Mouse (Mus musculus) embryonic facial prominence, embryonic 14.5 days (tissue): ENCODE measurements around the gene Tubd1. TPM values are rescaled to one million over a fixed set of nuclear protein-coding genes. Genes with fewer than 3 reads are reported as not detected.

Experiments used
- ATAC-seq: fragments of 200-750 bp; cut with Nextera tagmentation; 2 replicates; pipeline ENCODE4 v1.8.0; 2017; ENCODE audit warnings: low read depth, moderate number of reproducible peaks, moderate TSS enrichment
- DNase-seq: peaks from one replicate; pipeline ENCODE4 v3.0.0-alpha.2; 2015; ENCODE audit warnings: low spot score
- H3K27ac ChIP-seq: fragments of 300-500 bp; sonication (generic); replicated peaks from 2 replicates; pipeline ENCODE4 v1.5.1; 2014; ENCODE audit warnings: low read depth, mild to moderate bottlenecking, low read length, moderate library complexity
- H3K27me3 ChIP-seq: fragments of 300-500 bp; sonication (generic); replicated peaks from 2 replicates; pipeline ENCODE4 v1.6.1; 2014; ENCODE audit warnings: low read length; ENCODE audit not compliant: control insufficient read depth, insufficient read depth
- H3K36me3 ChIP-seq: fragments of 300-500 bp; sonication (generic); 2 replicates; pipeline ENCODE4 v1.6.1; 2014; ENCODE audit warnings: low read length, mixed read lengths; ENCODE audit not compliant: control insufficient read depth, insufficient read depth
- H3K4me1 ChIP-seq: fragments of 300-500 bp; sonication (generic); 2 replicates; pipeline ENCODE4 v1.6.1; 2014; ENCODE audit warnings: antibody characterized with exemption, low read length; ENCODE audit not compliant: control insufficient read depth, insufficient read depth
- H3K4me2 ChIP-seq: fragments of 300-500 bp; sonication (generic); 2 replicates; pipeline ENCODE4 v1.6.1; 2014; ENCODE audit warnings: low read depth, mild to moderate bottlenecking, low read length, moderate library complexity, mixed read lengths
- H3K4me3 ChIP-seq: fragments of 300-500 bp; sonication (generic); 2 replicates; pipeline ENCODE4 v1.5.1; 2014; ENCODE audit warnings: low read depth, mild to moderate bottlenecking, low read length
- H3K9ac ChIP-seq: fragments of 300-500 bp; sonication (generic); 2 replicates; pipeline ENCODE4 v1.6.1; 2014; ENCODE audit warnings: low read depth, mild to moderate bottlenecking, low read length, moderate library complexity, mixed read lengths
- H3K9me3 ChIP-seq: fragments of 300-500 bp; sonication (generic); 2 replicates; pipeline ENCODE4 v1.6.1; 2016; ENCODE audit warnings: low read length; ENCODE audit not compliant: control insufficient read depth
- WGBS: fragments of 180-500 bp; shearing (Covaris S2); extraction: QIAGEN DNeasy Blood & Tissue Kit; methylation state at CpG from one replicate; pipeline ENCODE4 v1.1.7; 2014; 5-methylcytosine and 5-hydroxymethylcytosine counted together
- polyA plus RNA-seq: library from polyadenylated mRNA; unstranded; fragments of >200 nt; fragmentation: Nextera tagmentation; extraction: Ambion mirVana; gene quantifications from 2 replicates; pipeline ENCODE4 v1.2.1, GENCODE M21; 2014

Gene Tubd1
- polyA plus RNA-seq, 1 experiment from 2014 or later = 10.8 TPM

DNA sequence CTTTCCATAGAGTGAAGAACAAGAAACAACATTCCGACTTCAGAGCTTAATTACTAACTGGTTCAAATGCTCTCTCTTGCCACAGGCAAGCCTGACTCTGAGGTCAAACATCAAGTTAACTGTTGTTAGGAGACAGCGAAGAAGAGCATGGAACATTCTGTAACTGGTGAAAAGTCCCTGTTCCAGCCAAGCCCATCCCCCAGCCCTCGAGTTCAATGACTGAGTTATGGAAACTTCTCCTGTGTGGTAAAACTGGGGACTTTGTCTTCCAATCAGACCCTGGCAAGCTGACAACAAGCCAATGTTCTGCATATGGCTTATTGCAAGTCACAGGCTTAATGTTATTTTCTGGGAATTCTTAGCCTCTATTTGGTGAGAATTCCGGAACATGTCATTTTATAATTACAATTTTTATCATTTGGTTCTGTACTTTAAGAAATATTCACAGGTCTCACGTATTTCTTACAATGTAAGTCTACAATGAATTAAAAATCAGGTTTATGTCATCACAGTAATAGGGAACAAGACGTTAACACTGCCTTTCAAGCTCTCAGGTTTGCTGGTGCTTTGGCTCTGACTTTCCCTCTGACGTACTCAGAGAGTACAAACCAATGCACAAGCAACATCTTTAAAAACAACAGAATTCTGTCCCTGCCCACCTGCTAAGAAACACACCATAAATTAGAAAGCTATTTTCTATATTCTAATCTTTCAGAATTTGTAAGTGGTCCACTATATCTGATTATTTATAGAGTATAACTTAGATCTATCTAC lies 51.6 kb downstream of the Tubd1 start:
- H3K4me3 ChIP-seq = no peak overlapping the region
- H3K9me3 ChIP-seq = no peaks in the 10 kb centered on the region
- H3K27me3 ChIP-seq = no peaks in the 10 kb centered on the region
- ATAC-seq = no peak
- H3K27ac ChIP-seq = peak overlapping the region; percentile 65; the same call in 1 of the 2 replicates
- H3K4me2 ChIP-seq = no peak overlapping the region
- no peak overlapping the region for H3K9ac ChIP-seq
- H3K36me3 ChIP-seq = no peaks in the 10 kb centered on the region
- H3K4me1 ChIP-seq = no peaks in the 10 kb centered on the region
- WGBS = 53% methylated on average over 7 of the region's 7 CpGs
- peak; percentile 74 for DNase-seq

DNA sequence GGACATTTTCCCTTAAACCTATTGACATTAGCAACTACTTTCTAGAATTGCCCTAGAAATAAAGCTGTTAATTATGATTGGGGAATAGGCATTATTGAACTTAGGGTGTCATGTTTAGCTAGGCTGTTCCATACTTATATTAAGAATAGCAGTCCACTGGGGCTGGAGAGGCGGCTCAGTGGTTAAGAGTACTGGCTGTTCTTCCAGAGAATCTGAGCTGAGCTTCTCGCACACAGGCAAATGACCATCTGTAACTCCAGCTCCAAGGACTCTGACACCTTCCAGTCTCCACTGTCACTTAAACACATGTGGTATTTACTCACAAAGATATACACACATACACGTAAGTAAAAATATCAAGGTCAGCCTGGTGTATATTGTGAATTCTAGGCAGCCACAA lies 52.2 kb downstream of the Tubd1 start:
- no peak for DNase-seq
- no peaks in the 10 kb centered on the region for H3K36me3 ChIP-seq
- no peak for ATAC-seq
- WGBS = 87% methylated on average over 3 of the region's 3 CpGs
- H3K27me3 ChIP-seq = no peaks in the 10 kb centered on the region
- no peaks in the 10 kb centered on the region for H3K9me3 ChIP-seq
- no peak overlapping the region for H3K4me2 ChIP-seq
- no peaks in the 10 kb centered on the region for H3K4me1 ChIP-seq
- no peak overlapping the region for H3K9ac ChIP-seq
- no peak overlapping the region for H3K27ac ChIP-seq
- H3K4me3 ChIP-seq = no peak overlapping the region

- ATAC-seq (no peak), DNase-seq (no peak)
- H3K9me3 ChIP-seq = no peaks in the 10 kb centered on the region
- no peak overlapping the region for H3K4me3 ChIP-seq
- H3K27ac ChIP-seq = no peak overlapping the region
- no peaks in the 10 kb centered on the region for H3K27me3 ChIP-seq
- H3K36me3 ChIP-seq = no peaks in the 10 kb centered on the region
- no peak overlapping the region for H3K9ac ChIP-seq
- H3K4me1 ChIP-seq = no peaks in the 10 kb centered on the region
- WGBS = 85% methylated on average over 5 of the region's 5 CpGs
- H3K4me2 ChIP-seq = no peak overlapping the region
Measured at GRCm38 (mm10) chr11:86598154-86598553, 53.4 kb downstream of the Tubd1 start.

DNA sequence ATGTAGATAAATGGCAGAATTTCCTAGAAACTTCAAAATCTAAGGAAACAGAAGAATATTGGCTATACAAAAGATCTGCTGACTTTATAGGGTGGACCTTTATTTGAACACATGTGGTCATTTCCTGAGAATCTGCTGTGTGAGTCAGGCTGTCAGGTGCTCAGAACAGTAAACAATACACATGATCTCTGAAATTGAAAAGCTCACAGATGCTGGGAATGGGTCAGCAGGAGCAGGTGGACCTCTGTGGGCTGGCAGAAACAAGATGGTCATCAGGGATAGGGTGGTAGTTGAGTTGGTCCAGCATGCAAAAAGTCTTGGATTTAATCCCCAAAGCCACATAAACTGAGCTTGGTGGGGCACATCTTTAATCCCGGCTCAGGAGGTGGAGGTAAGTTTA lies 53.8 kb downstream of the Tubd1 start:
- WGBS = 81% methylated on average over 1 of the region's 1 CpGs
- Histone ChIP-seq H3K27me3 (no peaks in the 10 kb centered on the region), H3K9ac (no peak overlapping the region), H3K4me3 (no peak overlapping the region), H3K4me2 (no peak overlapping the region), H3K27ac (no peak overlapping the region), H3K9me3 (no peaks in the 10 kb centered on the region), H3K4me1 (no peaks in the 10 kb centered on the region), H3K36me3 (no peaks in the 10 kb centered on the region)
- ATAC-seq (no peak), DNase-seq (no peak)

DNA sequence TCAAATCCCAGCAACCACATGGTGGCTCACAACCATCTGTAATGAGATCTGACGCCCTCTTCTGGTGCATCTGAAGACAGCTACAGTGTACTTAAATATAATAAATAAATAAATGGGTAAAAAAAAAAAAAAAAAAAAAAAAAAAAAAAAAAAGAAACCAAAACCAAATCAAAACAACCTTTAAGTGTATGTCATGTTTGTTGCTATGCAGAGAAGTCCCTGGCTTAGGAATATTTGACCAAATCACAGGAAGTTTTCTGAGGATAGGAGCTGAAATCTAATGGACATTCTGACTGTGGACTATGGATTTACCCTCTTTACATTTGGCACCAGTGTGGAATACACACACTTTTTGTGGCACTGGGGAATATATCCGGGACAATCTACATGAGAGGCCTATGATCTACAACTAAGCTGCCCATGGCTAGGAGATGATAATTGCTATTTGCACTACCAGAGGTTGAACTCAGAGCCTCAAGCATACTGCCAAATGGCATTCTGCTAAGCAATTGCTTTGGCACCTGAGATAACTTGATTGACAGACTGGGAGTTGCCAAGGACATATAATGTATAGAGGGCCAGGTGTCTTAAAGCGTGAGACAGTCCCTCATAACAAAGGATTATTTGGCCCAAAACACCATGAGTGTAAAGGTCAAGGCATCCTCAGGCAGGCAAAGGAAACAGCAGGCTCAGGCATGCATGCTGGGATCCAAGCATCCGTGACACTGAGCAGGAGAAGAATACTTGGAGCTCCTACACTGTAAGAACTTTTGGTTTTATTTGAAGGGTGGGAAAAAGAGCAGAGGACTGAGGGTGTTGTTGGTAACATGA lies 54.8 kb downstream of the Tubd1 start:
- H3K27me3 ChIP-seq = no peaks in the 10 kb centered on the region
- no peaks in the 10 kb centered on the region for H3K4me1 ChIP-seq
- ATAC-seq = no peak
- H3K9ac ChIP-seq = no peak overlapping the region
- DNase-seq = no peak
- H3K9me3 ChIP-seq = no peaks in the 10 kb centered on the region
- H3K4me2 ChIP-seq = no peak overlapping the region
- 71% methylated on average over 4 of the region's 4 CpGs for WGBS
- H3K4me3 ChIP-seq = no peak overlapping the region
- H3K27ac ChIP-seq = no peak overlapping the region
- no peaks in the 10 kb centered on the region for H3K36me3 ChIP-seq

DNA sequence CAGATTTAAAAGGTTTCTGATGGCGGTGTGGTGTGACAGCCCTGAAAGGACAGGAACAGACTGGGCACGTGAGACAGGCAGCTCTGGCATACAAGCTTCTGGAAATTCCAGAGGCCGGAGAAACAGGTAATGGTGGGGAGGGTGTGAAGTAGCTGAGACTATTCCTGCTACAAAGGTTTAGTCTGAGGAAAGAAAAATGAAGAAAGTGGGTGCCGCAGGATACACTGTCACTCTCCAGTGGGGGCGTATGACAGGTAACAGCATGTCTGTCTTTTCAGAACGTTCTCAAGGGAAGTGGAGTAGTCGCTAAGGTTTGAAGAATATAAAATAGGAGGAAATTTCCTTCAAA lies 55.4 kb downstream of the Tubd1 start:
- WGBS = 79% methylated on average over 7 of the region's 7 CpGs
- H3K9me3 ChIP-seq = no peaks in the 10 kb centered on the region
- no peaks in the 10 kb centered on the region for H3K4me1 ChIP-seq
- no peak overlapping the region for H3K4me2 ChIP-seq
- H3K27ac ChIP-seq = no peak overlapping the region
- no peaks in the 10 kb centered on the region for H3K36me3 ChIP-seq
- no peak overlapping the region for H3K4me3 ChIP-seq
- ATAC-seq (no peak), DNase-seq (no peak)
- no peaks in the 10 kb centered on the region for H3K27me3 ChIP-seq
- H3K9ac ChIP-seq = no peak overlapping the region

DNA sequence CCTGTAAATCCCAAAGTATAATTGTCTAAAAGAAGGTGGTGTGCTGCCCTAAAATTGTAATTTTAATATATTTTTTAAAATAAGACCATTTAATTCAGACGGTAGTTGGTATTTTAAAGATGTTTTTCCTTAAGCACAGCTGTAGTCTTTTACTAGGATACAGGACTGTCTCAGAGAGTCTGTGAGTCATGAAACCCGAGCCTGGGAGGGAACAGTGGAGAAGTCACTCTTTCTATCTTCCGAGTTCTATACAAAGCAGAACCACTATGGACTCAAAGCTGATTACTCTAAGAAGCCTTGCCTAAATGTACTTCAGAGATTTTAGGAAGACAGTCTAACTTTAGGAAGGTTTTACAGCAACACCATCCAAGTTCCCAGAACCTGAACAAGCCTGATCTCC lies 57.3 kb downstream of the Tubd1 start:
- H3K4me3 ChIP-seq = no peak overlapping the region
- H3K9me3 ChIP-seq = no peaks in the 10 kb centered on the region
- no peak for DNase-seq
- H3K4me1 ChIP-seq = no peaks in the 10 kb centered on the region
- 36% methylated on average over 3 of the region's 3 CpGs for WGBS
- H3K36me3 ChIP-seq = peaks cover 13% of the 10 kb centered on the region
- H3K27ac ChIP-seq = no peak overlapping the region; the same call in 1 of the 2 replicates
- no peak overlapping the region for H3K9ac ChIP-seq
- H3K4me2 ChIP-seq = no peak overlapping the region
- no peaks in the 10 kb centered on the region for H3K27me3 ChIP-seq
- no peak for ATAC-seq

DNA sequence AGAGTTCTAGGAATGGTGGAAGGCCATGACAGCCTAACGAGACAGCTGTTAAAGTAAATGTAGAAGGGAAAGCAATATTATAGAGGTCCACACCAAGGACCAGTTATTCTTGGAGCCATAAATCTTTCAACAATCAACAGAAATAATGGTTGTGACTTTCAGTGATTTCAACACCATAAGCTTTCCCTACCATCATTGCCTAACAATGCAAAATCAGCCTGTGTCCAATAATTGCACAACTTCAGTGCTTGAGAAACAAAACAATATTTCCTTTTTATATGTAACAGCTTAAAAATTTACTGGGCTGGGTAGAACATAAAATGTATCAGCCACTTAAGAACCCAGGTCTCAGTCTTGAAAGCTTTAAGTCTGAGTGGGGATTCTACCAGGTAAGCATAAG lies 58.9 kb downstream of the Tubd1 start:
- 76% methylated on average over 1 of the region's 1 CpGs for WGBS
- peaks cover 13% of the 10 kb centered on the region for H3K36me3 ChIP-seq
- no peak overlapping the region for H3K4me2 ChIP-seq
- H3K9ac ChIP-seq = no peak overlapping the region
- no peak overlapping the region for H3K4me3 ChIP-seq
- no peak for ATAC-seq
- DNase-seq = no peak
- no peak overlapping the region for H3K27ac ChIP-seq
- H3K9me3 ChIP-seq = no peaks in the 10 kb centered on the region
- H3K4me1 ChIP-seq = no peaks in the 10 kb centered on the region
- no peaks in the 10 kb centered on the region for H3K27me3 ChIP-seq
